Mouse (Mus musculus) kidney, adult 2 months (tissue): Measurements from ENCODE around the gene Nkx3-2. TPM values are rescaled to one million over a fixed set of nuclear protein-coding genes. Genes with fewer than 3 reads are reported as not detected.

Experiments used
- DNase-seq: peaks from one replicate; pipeline ENCODE4 v3.0.0; 2021
- H3K27ac ChIP-seq: fragments of 200-500 bp; 2 replicates; pipeline ENCODE4 v1.5.1; 2012; ENCODE audit warnings: low read depth, low read length, control low read depth, inconsistent platforms; ENCODE audit not compliant: insufficient read depth
- H3K27me3 ChIP-seq: fragments of 200-500 bp; replicated peaks from 2 replicates; pipeline ENCODE4 v1.6.1; 2012; ENCODE audit warnings: mild to moderate bottlenecking, moderate library complexity, low read length, inconsistent platforms; ENCODE audit not compliant: control insufficient read depth, insufficient read depth
- H3K36me3 ChIP-seq: fragments of 200-500 bp; 2 replicates; pipeline ENCODE4 v1.6.1; 2012; ENCODE audit warnings: mild to moderate bottlenecking, moderate library complexity, low read length, inconsistent platforms; ENCODE audit not compliant: control insufficient read depth, insufficient read depth
- H3K4me1 ChIP-seq: fragments of 200-500 bp; 2 replicates; pipeline ENCODE4 v1.6.1; 2011; ENCODE audit warnings: low read length; ENCODE audit not compliant: control insufficient read depth, insufficient read depth
- H3K4me3 ChIP-seq: fragments of 200-500 bp; 2 replicates; pipeline ENCODE4 v1.5.1; 2011; ENCODE audit warnings: mild to moderate bottlenecking, low read depth, low read length, control low read depth; ENCODE audit not compliant: insufficient read depth
- CTCF ChIP-seq: fragments of 200-500 bp; conservative IDR thresholded peaks from 2 replicates; pipeline ENCODE4 v1.5.1; 2011; ENCODE audit warnings: low read depth, mild to moderate bottlenecking, control low read depth, low read length, moderate library complexity, mixed read lengths; ENCODE audit not compliant: insufficient read depth, insufficient read length
- POLR2A ChIP-seq: fragments of 200-500 bp; IDR thresholded peaks from one replicate; pipeline ENCODE4 v1.6.1; 2011; ENCODE audit warnings: low read depth, low read length, control low read depth
- WGBS: fragments of 180-500 bp; shearing (Covaris S2); methylation state at CpG from one replicate; pipeline ENCODE4 v1.1.7; 2018; 5-methylcytosine and 5-hydroxymethylcytosine counted together
- polyA plus RNA-seq: library from polyadenylated mRNA; depleted of rRNA; stranded (reverse); fragments of >200 nt; gene quantifications from 2 replicates; pipeline ENCODE4 v1.2.3, GENCODE M21; 2012

Nkx3-2 gene
- polyA plus RNA-seq, 1 experiment, result not detected

GRCm38 (mm10) chr5:41761509-41762140, 2.7 kb downstream of the Nkx3-2 start:
- Histone ChIP-seq H3K27ac (no peak overlapping the region), H3K36me3 (no peaks in the 10 kb centered on the region), H3K27me3 (peaks cover 8% of the 10 kb centered on the region), H3K4me3 (no peak overlapping the region), H3K4me1 (no peaks in the 10 kb centered on the region)
- TF ChIP-seq CTCF (no peak), POLR2A (no peak)
- 1% methylated on average over 56 of the region's 56 CpGs for WGBS
- DNase-seq, result peak; percentile 52

- Histone ChIP-seq H3K4me3 (no peak overlapping the region), H3K36me3 (no peaks in the 10 kb centered on the region), H3K27me3 (peaks cover 8% of the 10 kb centered on the region), H3K4me1 (no peaks in the 10 kb centered on the region), H3K27ac (no peak overlapping the region)
- WGBS, result 8% methylated on average over 22 of the region's 22 CpGs
- no peak for TF ChIP-seq CTCF
- no peak for TF ChIP-seq POLR2A
- DNase-seq, result no peak
Measured at GRCm38 (mm10) chr5:41760831-41761508, 3.3 kb downstream of the Nkx3-2 start.

GRCm38 (mm10) chr5:41760071-41760470, 4.2 kb downstream of the Nkx3-2 start:
- Histone ChIP-seq H3K4me1 (no peaks in the 10 kb centered on the region), H3K4me3 (no peak overlapping the region), H3K27me3 (peaks cover 8% of the 10 kb centered on the region), H3K27ac (no peak overlapping the region), H3K36me3 (no peaks in the 10 kb centered on the region)
- TF ChIP-seq POLR2A, result no peak
- TF ChIP-seq CTCF, result no peak
- 12% methylated on average over 8 of the region's 8 CpGs for WGBS
- DNase-seq, result no peak

GRCm38 (mm10) chr5:41758671-41759639, 5.3 kb downstream of the Nkx3-2 start:
- H3K4me3 ChIP-seq, result no peak overlapping the region
- DNase-seq, result no peak
- peaks cover 7% of the 10 kb centered on the region for H3K27me3 ChIP-seq
- no peak overlapping the region for H3K27ac ChIP-seq
- H3K36me3 ChIP-seq, result no peaks in the 10 kb centered on the region
- H3K4me1 ChIP-seq, result 0 out of 2 replicates have a peak, but pooled peaks cover 3% of the 10 kb centered on the region
- no peak for TF ChIP-seq CTCF
- no peak for TF ChIP-seq POLR2A
- 18% methylated on average over 19 of the region's 19 CpGs for WGBS

GRCm38 (mm10) chr5:41757338-41757737, 7.0 kb downstream of the Nkx3-2 start:
- 19% methylated on average over 5 of the region's 5 CpGs for WGBS
- no peak for DNase-seq
- Histone ChIP-seq H3K4me1 (0 out of 2 replicates have a peak, but pooled peaks cover 3% of the 10 kb centered on the region), H3K27ac (no peak overlapping the region), H3K36me3 (no peaks in the 10 kb centered on the region), H3K4me3 (no peak overlapping the region), H3K27me3 (peaks cover 8% of the 10 kb centered on the region)
- TF ChIP-seq POLR2A (no peak), CTCF (no peak)

- Histone ChIP-seq H3K4me1 (0 out of 2 replicates have a peak, but pooled peaks cover 3% of the 10 kb centered on the region), H3K36me3 (no peaks in the 10 kb centered on the region), H3K27ac (no peak overlapping the region), H3K27me3 (peaks cover 7% of the 10 kb centered on the region), H3K4me3 (no peak overlapping the region)
- 10% methylated on average over 4 of the region's 4 CpGs for WGBS
- no peak for DNase-seq
- TF ChIP-seq CTCF (no peak), POLR2A (no peak)
Measured at GRCm38 (mm10) chr5:41756396-41756795, 7.9 kb downstream of the Nkx3-2 start.
